Mouse (Mus musculus): ENCODE measurements around the gene Bcl2.
A peak's percentile ranks its signal among the peaks of the same experiment; 100 is the strongest.

Gene Bcl2

DNA sequence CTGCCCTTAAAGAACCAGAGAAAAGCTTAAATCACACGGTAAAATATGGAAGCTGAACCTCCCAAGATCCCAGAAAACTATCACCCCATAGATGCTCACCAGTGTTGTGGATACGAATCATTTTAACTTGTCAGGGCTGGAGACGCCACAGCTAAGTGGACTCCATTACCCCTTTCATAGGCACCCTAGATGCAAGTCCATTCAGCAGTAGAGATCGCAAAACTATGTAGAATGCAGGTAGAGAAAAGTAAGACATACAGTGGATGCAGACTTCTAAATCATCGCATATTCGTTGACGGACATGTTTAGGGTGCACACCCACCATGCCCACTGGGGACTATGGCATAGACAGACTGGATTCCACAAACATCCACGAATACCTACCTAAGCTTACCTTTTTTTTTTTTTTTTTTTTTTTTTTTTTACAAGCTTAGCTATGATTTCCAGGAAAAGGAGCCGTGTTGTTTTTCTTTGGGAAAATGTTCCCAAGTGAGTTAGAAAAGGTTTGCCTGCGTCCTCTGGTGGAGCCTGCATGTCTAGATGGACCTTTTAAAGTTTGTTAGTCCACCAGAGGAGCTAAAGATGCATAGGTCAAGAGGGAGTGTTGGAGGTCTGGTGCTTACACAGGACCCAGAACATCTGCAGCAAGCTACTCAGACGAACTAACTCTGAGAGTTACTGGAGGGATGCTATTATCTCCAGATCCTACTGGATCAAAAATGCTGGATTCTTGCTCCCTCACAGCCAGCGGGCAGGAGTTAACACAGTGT is 2.5 kb downstream of the Bcl2 start:
- peak; percentile 74 for DNase-seq

DNA sequence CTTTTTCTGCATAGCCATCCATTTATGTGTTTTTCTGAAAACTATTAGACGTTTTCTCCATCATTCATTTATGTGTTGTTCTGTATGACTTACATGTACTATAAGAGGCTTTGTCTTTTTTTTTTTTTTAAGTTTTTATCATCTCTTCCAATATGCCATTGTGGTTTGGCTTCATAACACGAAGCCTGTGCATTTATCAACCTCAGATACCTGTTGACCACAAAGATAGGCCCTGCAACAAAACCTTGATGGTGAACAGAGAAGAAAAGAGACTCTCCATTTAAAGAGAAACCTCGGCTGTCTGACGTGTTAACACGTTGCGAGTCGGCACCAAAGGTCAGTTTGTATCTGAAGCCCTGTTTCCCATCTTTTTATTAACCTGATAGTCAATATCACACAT is 3.9 kb downstream of the Bcl2 start:
- peak; percentile 25 for DNase-seq

DNA sequence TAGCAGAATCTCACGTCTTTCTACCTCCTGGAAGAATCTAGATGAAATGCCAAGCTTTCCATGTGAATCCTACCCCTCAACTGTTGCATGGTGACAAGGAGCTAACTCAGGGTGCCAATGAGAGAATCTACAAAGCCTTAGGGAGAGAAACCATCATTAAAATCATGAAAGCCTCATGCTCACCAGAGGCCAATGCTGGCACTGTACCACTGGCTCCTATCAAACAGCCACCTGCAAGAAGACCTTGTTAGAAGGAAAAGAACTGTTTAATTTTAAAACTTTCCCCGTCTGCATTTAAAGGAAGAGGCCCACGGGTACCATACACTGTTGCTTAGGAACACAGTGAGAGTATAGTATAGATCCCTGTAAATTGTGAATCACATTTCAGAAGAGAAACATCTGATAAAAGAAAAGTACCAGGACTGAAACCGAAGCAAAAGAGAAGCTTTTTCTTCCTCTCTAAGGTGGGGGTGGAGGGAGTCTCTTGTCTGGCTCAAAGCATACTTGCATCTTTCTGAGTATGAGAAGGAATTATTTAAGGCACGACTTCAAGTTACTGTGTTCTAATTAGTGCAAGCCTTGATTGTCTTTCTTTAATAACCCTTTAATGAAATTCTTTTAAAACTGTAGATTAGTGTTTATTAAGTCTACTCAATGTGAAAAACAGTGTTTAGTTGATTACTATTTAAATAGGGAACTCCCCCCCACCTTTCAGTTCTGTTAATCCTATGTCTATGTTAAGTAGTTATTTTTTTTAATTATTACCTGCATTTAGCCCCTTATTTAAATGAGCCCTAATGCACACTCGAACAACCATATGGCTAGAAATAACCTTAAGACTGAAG is 6.8 kb downstream of the Bcl2 start:
- peak; percentile 55 for DNase-seq

DNA sequence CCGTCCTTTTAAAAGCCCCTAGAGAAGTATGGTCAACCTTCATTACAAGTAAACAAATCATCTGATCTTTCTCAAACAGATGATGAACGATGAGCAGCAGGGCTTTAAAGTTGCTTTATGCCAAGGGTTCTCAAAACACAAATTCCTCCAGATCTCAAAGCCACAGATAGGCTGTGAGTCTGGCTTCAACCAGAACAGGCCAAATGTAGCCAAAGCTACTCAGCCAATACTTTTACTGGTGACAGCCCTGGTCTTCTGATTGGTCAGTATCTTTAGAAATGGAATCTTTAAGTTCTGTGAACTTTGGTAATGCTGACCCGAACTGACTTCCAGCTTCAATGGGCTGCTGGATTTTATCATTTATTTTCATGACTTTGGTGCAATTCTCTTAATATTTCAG is 10.9 kb downstream of the Bcl2 start:
- DNase-seq: peak; percentile 83

DNA sequence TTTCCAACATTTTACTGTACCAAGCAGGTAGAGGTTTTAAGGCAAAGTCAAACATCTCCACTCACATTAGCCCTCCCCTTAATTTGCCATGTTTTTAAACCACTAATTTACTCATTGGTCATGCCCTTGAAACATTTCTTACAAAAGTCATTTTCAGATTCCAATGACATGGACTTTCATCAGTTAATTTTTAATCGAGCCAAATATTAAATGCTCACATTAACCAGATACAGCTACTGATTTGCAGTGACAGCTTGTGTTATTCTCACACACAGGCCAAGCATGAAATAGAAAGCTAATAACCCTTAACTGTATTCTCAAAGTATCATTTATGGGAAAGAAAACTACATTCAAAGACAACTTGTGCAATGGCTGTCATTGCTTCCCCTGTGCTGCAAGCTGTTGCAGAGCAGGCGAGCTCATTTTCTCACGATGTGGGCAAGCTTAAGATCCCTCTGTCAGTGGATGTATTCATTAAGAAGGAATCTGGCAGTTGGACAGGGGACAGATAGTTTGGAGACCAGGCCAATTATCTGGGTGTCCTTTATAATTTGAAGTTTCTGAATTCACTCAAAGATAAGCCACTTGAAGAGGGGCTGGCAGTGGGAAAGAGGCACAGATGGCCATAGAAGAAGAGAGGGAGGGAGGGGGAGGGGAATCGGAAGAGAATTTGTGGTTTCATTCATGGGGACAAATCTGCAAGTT is 11.5 kb downstream of the Bcl2 start:
- peak; percentile 92 for DNase-seq

DNA sequence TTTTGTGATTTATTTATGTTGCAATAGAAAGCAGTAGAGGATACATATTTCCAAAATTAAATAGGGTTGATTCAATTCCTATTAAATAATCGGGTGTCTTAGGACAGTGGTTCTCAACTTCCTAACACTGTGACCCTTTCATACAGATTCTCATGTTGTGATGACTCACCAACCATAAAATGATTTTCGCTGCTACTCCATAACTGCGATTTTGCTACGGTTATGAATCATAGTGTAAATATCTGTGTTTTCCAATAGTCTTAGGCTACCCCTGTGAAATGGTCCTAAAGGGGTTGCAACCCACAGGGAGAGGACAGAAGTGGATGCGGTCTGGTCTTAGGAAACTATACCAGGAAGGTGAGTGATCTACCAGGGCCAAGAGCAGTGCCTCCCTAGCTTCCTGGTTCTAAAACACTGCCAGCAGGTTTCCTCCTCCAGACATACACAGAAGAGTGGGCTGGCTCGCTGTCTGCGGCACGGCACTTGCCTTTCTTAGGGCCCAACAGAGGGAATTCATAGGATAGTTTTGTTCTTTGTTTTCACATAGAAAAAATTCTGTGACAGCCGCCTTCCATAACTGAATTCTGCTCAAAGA is 13.5 kb downstream of the Bcl2 start:
- DNase-seq: peak; percentile 61

DNA sequence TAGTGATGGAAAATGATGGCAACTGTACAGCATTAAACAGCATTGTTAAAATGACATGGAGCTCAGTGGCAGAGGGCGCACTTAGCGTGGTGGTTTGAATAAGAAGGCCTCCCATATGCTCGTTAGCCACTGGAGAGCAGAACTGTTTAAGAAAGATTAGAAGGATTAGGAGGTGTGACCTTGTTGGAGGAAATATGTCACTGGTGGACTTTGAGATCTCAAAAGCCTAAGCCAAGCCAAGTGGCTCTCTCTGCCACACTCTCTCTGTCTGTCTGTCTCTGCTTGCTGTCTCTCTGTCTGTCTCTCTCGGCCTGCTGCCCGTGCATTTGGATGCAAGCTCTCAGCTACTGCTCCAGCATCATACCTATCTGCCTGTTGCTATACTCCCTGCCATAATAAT is 17.6 kb downstream of the Bcl2 start:
- DNase-seq: peak; percentile 60

DNA sequence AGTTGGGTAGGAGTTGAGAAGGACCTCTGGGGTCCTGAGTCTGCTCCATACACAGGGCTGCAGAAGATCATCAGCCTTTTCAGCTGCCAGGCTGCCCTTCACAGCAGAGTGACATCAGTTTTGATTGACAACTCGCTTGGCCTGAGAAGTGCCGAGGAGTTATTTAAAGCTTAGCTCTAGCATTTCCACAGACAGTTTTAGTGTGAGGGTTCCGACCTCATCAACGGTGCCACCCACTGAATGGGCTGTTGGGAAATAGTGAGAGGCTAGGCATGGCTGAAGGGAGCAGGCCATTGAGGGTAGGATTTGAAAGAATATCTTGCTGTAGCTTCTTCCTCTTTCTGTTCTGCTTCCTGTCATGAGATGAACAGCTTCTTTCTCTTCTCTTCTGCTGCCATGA is 18.4 kb downstream of the Bcl2 start:
- peak; percentile 95 for DNase-seq

DNA sequence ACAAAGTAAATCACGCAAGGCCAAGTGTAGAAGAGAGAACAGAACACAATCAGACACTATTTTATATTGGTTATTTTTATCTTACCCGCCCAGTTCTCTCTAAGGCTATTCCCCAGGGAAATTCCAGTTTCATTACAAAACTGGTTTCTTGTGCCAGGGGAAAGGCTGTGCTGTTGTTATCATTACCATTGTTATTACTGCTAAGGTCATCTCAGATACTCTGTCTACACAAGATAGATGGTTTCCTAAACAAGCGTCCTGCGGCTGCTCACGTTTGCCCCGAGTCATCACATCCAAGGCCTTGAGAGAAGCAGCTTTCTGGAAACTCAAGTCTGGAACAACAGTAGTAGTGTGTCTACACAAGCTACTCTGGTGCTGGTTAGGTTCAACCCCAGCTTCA is 19.8 kb downstream of the Bcl2 start:
- DNase-seq: peak; percentile 95

DNA sequence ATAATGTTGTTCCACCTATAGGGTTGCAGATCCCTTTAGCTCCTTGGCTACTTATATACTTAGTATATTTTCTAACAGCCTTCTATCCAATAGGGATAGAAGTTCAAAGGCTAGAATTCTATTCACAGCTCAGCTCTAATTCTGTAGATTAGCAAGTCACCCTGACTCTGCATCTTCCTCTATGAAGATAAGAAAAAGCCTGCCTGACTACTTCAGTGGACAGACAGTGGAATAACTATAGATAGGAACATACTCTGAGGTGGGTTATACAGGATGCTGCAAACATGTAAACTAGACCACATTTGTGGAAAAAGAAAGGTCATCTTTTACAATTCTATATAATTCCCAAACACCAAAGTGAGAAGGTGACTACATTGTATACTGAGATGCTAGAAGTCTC is 21.5 kb downstream of the Bcl2 start:
- DNase-seq: no peak

DNA sequence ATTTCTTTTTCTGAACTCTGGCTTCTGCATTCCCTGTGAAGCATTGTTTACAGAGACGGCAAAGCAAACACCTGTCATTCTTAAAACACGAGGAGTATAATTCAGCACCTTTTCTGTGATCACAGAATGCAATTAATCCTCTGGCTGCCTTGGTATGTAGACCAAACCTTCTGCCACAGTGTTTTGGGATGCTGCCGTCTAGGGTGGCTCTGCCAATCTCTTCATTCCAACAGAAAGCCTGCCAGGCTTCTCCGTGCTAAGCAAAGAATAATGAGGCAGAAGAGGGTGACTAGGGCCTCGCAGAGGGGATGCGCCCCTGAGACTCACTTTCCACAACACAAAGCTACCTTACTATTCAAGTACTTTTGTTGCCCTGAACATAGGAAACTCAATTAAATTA is 23.2 kb downstream of the Bcl2 start:
- DNase-seq: peak; percentile 50

DNA sequence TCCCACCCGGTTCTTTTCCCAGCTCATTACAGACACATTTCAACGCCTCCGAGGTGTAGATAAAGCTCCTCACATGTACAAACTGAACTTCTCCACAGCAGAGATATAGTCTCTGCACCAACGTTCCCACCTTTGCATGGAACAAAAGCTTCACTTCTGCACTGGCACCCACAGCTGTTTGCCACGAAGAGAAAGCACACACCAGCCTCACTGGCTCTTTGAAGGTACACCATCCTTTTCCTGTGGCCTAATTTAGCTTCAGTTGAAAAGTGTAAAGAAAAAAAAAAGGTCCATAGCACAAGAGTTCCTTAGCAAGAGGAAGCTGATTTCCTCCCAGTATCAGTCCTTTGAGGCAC is 25.9 kb downstream of the Bcl2 start:
- no peak for DNase-seq

DNA sequence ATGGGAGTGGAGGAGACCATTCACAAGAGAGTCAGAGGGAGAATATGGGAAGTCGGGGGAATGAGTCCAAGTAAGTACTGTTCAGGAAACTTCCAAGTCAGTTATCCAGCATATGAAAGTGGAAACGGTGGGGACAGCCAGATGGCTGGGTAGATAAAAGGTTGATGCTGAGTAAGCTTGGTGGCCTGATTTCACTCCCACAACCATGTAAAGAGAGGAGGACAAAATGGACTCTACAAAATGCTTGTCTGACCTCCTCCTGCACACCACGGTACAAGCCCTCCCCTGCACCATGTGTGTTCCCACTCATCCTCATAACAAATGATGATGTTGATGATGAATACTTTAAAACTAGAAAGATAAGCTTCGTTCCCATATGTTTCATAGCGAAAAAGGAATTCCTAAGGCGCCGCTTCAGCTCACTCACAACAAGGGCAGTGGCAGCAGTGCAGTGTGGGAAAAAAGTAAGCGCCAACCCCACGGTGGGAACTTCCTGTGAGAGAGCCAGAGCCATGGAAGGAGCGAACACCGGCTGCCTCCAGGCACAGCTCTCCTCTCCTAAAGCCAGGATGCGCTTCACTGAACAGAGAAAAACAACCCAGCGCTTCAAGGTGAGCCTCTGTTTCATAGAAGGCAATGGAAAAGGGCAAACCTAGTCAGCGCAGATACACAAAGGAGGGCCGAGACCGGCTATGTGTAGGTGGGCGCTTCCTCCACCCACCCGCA is 26.5 kb downstream of the Bcl2 start:
- DNase-seq: peak; percentile 91

DNA sequence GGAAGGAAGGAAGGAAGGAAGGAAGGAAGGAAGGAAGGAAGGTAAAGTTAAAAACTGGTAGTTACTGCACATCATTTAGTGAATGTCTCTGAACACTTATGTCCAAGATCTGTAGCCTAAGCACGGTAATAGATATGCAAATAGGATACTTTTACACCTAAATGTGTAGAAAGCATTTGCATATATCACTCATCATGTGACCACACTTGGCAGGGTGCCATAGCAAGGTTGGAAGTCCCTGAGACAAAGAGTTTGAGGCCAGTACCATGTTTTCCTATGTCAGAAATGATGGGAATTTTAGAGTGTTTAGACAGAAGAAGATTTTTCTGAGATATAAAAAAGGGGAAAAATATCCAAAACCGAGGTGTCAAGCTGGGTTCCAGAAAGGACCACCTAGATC is 28.4 kb downstream of the Bcl2 start:
- DNase-seq: no peak

DNA sequence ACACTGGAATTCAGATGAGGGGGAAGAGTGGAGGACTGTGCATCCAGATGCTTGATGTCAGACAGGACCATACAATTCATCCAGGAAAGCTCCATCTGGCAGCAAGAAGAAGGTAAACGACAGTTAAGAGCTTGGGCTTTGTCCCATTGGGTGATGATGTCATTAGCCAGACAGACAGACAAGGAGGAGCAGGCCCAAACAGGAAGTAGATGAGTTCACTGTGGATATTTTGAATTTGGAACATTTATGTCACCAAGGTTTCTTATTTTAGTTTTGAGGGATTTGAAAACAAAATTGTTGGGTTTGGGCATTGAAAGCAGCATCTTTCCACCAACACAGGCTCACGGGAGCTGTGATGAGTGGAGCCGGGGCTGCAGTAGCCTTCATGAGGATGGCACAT is 29.5 kb downstream of the Bcl2 start:
- no peak for DNase-seq

DNA sequence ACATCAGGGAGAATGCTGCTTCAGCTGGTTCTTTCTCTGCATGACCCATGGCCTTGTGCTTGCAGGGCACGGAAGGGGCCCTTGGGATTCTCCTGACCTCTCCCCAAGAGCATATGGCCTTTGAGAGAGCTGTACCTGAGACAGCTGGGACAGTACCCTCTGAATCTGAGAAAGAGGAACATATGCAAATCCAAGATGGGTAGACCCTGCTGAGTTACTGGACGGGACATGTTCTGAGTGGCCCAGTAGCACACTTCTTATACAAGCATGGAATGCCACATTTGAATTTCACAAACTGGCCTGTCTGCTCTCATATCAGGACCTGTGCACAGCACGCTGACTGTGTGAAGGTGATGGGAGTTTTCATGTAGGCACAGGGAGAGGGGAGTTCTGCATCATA is 31.2 kb downstream of the Bcl2 start:
- DNase-seq: no peak

DNA sequence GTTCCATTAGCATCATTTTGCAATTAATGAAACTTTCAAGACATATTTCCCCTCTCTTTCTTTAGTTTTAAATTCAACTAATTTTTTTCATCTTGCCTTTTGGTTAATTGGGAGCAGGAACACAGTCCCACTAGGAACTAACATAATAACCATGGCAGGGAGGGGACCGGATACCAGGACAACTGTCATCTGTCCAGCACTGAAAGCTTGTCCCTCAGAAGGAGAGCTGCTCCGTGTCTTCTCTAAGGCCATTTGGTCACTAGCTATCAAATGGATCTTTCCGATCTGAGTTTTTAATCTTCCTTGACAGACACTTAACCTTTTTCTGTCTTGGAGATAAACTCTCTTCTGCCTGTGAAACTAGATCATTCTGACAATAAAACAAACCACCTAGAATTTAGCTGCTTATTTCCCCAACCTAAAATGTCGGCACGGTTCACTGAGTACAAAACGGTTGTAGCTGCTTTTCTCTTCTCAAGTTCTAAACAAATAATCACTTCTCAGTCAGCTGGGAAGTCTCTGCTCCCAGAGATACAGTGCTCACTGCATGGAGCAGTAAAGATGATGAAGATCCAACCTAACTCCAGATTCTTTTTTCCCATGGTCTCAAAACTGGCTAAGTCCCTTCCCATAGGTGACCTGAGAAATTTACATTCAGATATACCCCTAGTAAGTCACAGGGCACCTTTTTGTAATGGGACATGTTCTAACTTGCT is 34.1 kb downstream of the Bcl2 start:
- no peak for DNase-seq

DNA sequence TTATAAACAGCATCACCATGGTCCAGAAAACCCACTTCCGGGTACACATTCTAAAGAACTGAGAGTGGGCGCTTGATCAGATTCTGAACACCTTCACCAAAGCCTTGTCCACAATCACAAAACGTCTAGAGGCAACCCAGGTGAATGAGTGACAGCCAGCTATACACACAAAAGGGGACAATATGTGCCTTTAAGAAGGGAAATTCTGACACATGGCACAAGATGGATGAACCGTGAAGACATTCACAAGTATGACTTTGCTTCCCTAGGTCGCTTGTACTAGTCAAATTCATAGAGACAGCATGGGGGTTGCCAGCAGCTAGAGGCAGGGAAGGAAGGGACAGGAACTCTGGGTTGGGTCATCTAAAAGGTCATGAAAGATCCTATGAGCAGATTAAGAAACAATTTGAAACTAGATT is 36.0 kb downstream of the Bcl2 start:
- no peak for DNase-seq

DNA sequence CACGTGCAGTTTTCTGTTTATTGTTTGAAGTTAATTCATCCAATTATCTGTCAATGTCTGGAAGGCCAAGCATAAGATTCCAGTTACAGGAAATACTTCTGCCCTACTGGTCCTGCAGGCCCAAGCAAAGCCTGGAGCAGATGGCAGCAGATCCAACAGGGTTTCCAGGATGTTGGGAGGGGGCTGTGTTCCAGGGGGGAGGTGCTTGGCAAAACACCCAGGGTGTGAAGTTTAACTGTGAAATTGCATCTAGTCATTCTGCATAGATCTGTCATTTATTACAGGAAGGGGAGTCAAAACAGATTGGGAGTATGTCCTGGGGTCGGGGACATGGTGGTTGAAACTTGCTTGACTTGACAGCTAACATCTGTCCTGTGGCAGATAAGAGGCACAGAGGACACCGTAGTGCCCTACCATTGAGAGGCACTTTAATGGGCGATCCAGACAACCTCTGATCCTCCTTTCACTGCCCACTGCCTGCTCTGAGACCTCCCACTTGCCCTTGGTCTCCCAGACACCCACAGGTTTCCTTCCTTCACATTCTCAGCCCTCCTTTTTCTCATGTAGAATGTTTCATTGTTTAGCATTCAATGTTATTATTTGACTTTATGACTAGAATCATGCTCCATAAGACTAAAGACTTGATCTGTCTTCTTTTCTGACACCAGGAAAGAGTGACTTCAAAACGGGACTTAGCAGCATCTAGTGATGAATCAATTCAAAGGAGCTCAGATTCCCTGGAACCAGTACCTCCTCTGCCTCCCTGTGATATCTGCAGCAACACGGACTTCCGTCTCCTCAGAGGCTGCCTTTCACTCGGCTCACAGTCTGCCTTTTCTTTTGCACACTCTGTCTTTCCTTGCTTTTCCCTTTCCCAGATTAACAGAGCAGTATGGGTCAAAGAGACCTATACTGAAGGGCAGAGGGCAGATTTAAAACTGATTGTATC is 47.7 kb downstream of the Bcl2 start:
- peak; percentile 96 for DNase-seq

DNA sequence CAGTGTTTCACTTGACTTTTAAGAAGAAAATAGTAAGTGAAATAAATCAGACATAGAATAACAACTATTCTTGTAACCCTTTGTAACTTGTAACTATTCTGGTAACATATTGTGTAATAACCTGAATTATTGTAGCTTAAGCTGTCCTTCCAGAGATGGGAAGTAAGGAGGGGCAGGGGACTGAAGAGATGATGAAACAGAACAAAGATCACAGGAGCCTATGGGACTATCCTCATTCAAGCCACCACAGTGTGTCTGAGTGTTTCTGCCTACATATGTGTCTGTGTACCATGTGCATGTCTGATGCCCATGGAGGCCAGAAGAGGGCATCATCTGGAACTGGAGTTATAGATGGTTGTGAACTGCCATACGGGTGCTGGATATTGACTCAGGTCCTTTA is 49.1 kb downstream of the Bcl2 start:
- no peak for DNase-seq

DNA sequence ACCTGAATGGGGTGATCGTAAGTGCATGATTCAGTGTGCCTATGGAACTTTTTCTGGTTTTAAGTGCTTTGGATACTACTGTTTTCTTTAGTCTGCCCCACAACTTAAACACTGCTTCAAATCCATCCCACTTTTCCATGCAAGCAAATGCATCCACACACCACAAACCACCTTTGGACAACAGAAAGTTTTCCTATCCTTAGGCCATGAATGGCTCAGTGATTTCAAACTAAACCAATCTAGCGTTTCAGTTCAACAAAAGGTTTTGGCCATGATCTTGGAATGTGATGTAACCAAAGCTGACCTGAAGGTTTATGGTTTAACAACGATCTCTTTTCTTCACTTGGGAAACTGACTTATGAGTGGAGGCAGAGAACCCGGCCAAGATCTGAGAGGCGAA is 51.6 kb downstream of the Bcl2 start:
- DNase-seq: no peak

Measured in heart, adult 11 months (tissue).